Comparison of ENCODE assay signal across 8 mouse cellular contexts in the genomic region with DNA sequence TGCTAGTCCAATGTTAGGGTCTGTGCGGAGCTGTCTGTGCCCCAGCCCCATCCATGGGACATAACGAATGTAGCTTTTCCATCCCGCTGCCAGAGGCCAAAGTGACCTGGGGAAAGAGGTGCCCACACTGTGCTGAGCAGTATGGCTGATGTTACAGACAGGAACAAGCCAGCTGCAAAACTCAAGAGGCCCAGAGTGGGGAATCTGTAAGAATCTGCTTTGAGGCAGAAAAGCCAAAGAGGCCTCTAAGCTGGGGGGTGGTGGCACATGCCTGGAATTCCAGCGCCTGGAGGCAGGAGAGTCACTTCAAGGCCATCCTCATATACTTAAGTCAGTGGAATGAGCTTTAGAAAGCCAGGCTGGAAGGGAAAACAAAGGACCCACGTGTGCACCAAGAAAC. TPM values are rescaled to one million over a fixed set of nuclear protein-coding genes. Genes with fewer than 3 reads are reported as not detected.
DNase-seq lines count a peak whose midpoint lies in the region; ATAC-seq lines count a peak whose summit lies in the region.

No protein-coding gene starts in this region.

- H3K4me3 ChIP-seq in hindbrain, embryonic 11.5 days (ENCODE audit: low read depth, low read length): no peak overlapping the region
- no peak overlapping the region for H3K4me3 ChIP-seq in hindbrain, embryonic 14.5 days (replicated peaks; ENCODE audit: low read length)
- no peak overlapping the region for H3K4me3 ChIP-seq in limb, embryonic 10.5 days
- H3K4me3 ChIP-seq in midbrain, embryonic 15.5 days: no peak overlapping the region

- no peaks in the 10 kb centered on the region for H3K27me3 ChIP-seq in hindbrain, embryonic 11.5 days (ENCODE audit: control insufficient read depth, insufficient read depth, low read length)
- no peaks in the 10 kb centered on the region for H3K27me3 ChIP-seq in hindbrain, embryonic 14.5 days (ENCODE audit: control insufficient read depth, insufficient read depth, low read length)
- no peaks in the 10 kb centered on the region for H3K27me3 ChIP-seq in limb, embryonic 10.5 days (ENCODE audit: low read depth, poor library complexity, severe bottlenecking)
- H3K27me3 ChIP-seq in midbrain, embryonic 15.5 days (replicated peaks): no peaks in the 10 kb centered on the region

- no peaks in the 10 kb centered on the region for H3K4me1 ChIP-seq in hindbrain, embryonic 11.5 days (replicated peaks; ENCODE audit: control insufficient read depth, insufficient read depth, low read length)
- no peaks in the 10 kb centered on the region for H3K4me1 ChIP-seq in hindbrain, embryonic 14.5 days (replicated peaks; ENCODE audit: control insufficient read depth, insufficient read depth, low read length)
- H3K4me1 ChIP-seq in limb, embryonic 10.5 days: peaks cover 10% of the 10 kb centered on the region
- peaks cover 6% of the 10 kb centered on the region for H3K4me1 ChIP-seq in midbrain, embryonic 15.5 days

- WGBS in hindbrain, embryonic 11.5 days: 48% methylated on average over 5 of the region's 5 CpGs
- WGBS in hindbrain, embryonic 14.5 days: 54% methylated on average over 5 of the region's 5 CpGs
- WGBS in limb, embryonic 10.5 days: 56% methylated on average over 5 of the region's 5 CpGs
- WGBS in midbrain, embryonic 15.5 days: 48% methylated on average over 5 of the region's 5 CpGs

- no peak overlapping the region for H3K4me2 ChIP-seq in hindbrain, embryonic 11.5 days (replicated peaks; ENCODE audit: low read depth, low read length)
- no peak overlapping the region for H3K4me2 ChIP-seq in hindbrain, embryonic 14.5 days (replicated peaks)
- H3K4me2 ChIP-seq in midbrain, embryonic 15.5 days: no peak overlapping the region

- H3K9me3 ChIP-seq in hindbrain, embryonic 11.5 days (ENCODE audit: control insufficient read depth, low read length): no peaks in the 10 kb centered on the region
- H3K9me3 ChIP-seq in hindbrain, embryonic 14.5 days (ENCODE audit: control insufficient read depth, low read length): no peaks in the 10 kb centered on the region
- H3K9me3 ChIP-seq in limb, embryonic 10.5 days (replicated peaks): no peaks in the 10 kb centered on the region
- H3K9me3 ChIP-seq in midbrain, embryonic 15.5 days: no peaks in the 10 kb centered on the region

- peak; percentile 36 for DNase-seq in hindbrain, embryonic 11.5 days (ENCODE audit: low spot score)
- DNase-seq in hindbrain, embryonic 14.5 days (ENCODE audit: low spot score): no peak
- DNase-seq in ZHBTc4 (ENCODE audit: low read depth, low spot score): peak; percentile 96
- no peak for DNase-seq in limb, embryonic 10.5 days (ENCODE audit: low spot score)
- no peak for DNase-seq in urinary bladder, adult 2 months (ENCODE audit: low spot score)
- no peak for DNase-seq in right cerebral cortex, adult 18-20 months
- DNase-seq in urinary bladder, adult 18-20 months (ENCODE audit: low spot score in 2 of 2): no peak

- H3K27ac ChIP-seq in hindbrain, embryonic 11.5 days (ENCODE audit: low read depth, low read length): peak overlapping the region; percentile 56
- H3K27ac ChIP-seq in hindbrain, embryonic 14.5 days: no peak overlapping the region; the same call in 1 of the 2 replicates
- H3K27ac ChIP-seq in limb, embryonic 10.5 days: peak overlapping the region; percentile 76
- H3K27ac ChIP-seq in midbrain, embryonic 15.5 days: no peak overlapping the region

- 0 out of 2 replicates have a peak, but pooled peaks have one; percentile 27 for ATAC-seq in hindbrain, embryonic 11.5 days (ENCODE audit: low FRiP score)
- no peak for ATAC-seq in hindbrain, embryonic 14.5 days (ENCODE audit: low FRiP score)
- ATAC-seq in midbrain, embryonic 15.5 days (replicated peaks): peak; percentile 48

- H3K9ac ChIP-seq in hindbrain, embryonic 11.5 days (ENCODE audit: low read depth, low read length): no peak overlapping the region
- no peak overlapping the region for H3K9ac ChIP-seq in hindbrain, embryonic 14.5 days
- no peak overlapping the region for H3K9ac ChIP-seq in midbrain, embryonic 15.5 days

- no peaks in the 10 kb centered on the region for H3K36me3 ChIP-seq in hindbrain, embryonic 11.5 days (ENCODE audit: control insufficient read depth, insufficient read depth, low read length)
- no peaks in the 10 kb centered on the region for H3K36me3 ChIP-seq in hindbrain, embryonic 14.5 days (replicated peaks; ENCODE audit: control insufficient read depth, insufficient read depth)
- H3K36me3 ChIP-seq in limb, embryonic 10.5 days: peaks cover 47% of the 10 kb centered on the region
- H3K36me3 ChIP-seq in midbrain, embryonic 15.5 days (replicated peaks): no peaks in the 10 kb centered on the region

RNA-seq across cellular contexts. Expression of gene Pole4, which starts 18.2 kb away (rescaled TPM):
- polyA plus RNA-seq in hindbrain, embryonic 11.5 days (2014; fragmentation: Nextera tagmentation; extraction: Ambion mirVana): 104 and 107 TPM in 2 replicates
- 145 and 157 TPM in 2 replicates for polyA plus RNA-seq in hindbrain, embryonic 14.5 days (2014; fragmentation: Nextera tagmentation; extraction: Ambion mirVana)
- polyA plus RNA-seq in limb, embryonic 10.5 days (2016; fragmentation: Nextera tagmentation; extraction: Ambion mirVana): 90.6 and 92.5 TPM in 2 replicates
- polyA plus RNA-seq in midbrain, embryonic 15.5 days (2015; fragmentation: Nextera tagmentation; extraction: Ambion mirVana): 102 and 107 TPM in 2 replicates
- polyA plus RNA-seq in urinary bladder, adult 2 months (2012; rRNA removed): 28.1 and 33.5 TPM in 2 replicates

RNA-seq across cellular contexts. Expression of gene Hk2, which starts 50.9 kb away (rescaled TPM):
- 16.2 and 18.7 TPM in 2 replicates for polyA plus RNA-seq in hindbrain, embryonic 11.5 days (2014; fragmentation: Nextera tagmentation; extraction: Ambion mirVana)
- 2.4 and 3.4 TPM in 2 replicates for polyA plus RNA-seq in hindbrain, embryonic 14.5 days (2014; fragmentation: Nextera tagmentation; extraction: Ambion mirVana)
- 27.5 and 35.9 TPM in 2 replicates for polyA plus RNA-seq in limb, embryonic 10.5 days (2016; fragmentation: Nextera tagmentation; extraction: Ambion mirVana)
- 2.2 and 2.8 TPM in 2 replicates for polyA plus RNA-seq in midbrain, embryonic 15.5 days (2015; fragmentation: Nextera tagmentation; extraction: Ambion mirVana)
- 7.1 and 7.5 TPM in 2 replicates for polyA plus RNA-seq in urinary bladder, adult 2 months (2012; rRNA removed)

Comparison
In these comparisons a context has a peak if more than half of its experiments do, and no peak if none do; other contexts are left out.
1. DNase-seq: peak in hindbrain, embryonic 11.5 days (single experiment) and ZHBTc4 (single experiment); none in hindbrain, embryonic 14.5 days (single experiment), limb, embryonic 10.5 days (single experiment), urinary bladder, adult 2 months (single experiment), right cerebral cortex, adult 18-20 months (single experiment) and urinary bladder, adult 18-20 months (0 of 2).
2. H3K27ac ChIP-seq: peak in hindbrain, embryonic 11.5 days (single experiment) and limb, embryonic 10.5 days (single experiment); none in hindbrain, embryonic 14.5 days (single experiment) and midbrain, embryonic 15.5 days (single experiment).